Mouse (Mus musculus): ENCODE data around the gene Morc1.
A peak's percentile ranks its signal among the peaks of the same experiment; 100 is the strongest.

Morc1 gene

DNA sequence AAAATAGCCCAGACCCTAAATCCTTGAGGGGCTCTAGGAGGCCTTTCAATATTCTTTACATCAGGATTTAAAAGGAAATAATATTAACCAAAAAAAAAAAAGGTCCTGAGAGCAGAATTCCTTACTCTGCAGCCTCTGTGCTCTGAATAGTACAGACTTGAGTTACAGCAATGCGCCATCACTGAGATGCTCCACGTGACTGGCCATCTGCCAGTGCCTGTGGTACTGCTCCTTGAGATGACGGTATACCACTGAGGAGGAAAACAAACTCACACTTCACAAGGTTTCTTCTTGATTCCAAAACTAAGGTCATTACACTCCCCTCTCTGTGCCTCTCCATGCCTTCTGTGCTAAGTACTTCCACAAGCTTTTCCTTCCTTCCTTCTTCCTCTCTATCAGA, 195.1 kb downstream of the Morc1 start:
- no peak for DNase-seq (ENCODE audit: low spot score in 2 of 2)

DNA sequence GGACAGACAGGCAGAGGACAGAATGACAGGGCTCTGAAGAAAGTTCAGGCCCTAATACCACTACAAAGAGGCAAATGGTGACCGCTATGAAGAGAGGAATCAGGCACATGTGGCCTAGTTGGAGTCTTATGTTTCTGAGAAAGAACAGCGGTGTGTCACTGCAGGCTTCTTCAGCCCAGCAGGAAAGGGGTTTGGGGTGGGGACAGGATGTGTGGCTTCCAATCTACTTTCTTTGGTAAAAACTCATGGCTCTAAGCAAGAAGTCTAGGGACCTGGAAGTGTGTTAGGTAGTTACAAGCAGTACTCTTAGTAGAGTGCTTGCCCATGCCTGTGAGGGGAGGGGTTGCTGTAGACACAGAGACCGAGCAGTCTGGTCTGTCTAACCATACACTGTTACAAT, 196.3 kb downstream of the Morc1 start:
- no peak for DNase-seq (ENCODE audit: low spot score in 2 of 2)

DNA sequence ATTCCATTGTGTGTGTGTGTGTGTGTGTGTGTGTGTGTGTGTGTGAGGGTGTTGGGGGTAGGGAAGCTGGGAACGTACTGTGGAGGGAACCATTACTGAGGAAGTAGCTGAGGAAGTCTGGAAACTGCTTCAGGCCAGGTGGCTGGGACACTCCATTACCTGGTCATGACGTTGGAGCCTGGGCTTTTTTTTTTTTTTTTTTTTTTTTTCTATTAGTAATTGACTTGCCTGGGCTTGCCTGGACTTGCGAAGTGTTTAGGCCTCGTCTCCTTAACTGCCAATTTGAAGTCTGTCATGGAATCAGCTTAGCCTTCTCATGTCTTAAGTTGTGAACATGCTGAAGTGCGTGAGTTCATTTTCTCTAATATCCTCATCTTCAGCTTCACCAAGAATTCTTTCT, 198.7 kb downstream of the Morc1 start:
- DNase-seq (ENCODE audit: low spot score in 2 of 2), result no peak

DNA sequence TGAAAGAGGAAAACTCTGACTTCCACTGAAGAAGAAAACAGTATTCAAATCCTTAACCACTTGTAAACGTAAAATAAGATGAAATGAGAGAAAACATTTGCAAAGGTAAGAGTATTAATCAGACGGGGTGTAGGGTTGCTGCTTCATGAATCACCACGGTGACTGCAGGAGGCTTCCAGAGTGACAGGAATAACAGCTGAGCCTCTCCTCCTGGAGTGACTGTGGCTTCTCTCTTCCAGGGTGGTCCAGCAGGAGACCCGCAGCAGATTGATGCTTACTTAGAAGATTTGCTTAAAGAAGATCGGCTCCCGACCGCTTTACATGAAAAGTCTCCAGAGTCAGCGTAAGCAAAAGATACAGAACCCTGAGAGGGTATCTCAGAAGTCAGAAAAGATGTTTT, 199.4 kb downstream of the Morc1 start:
- no peak for DNase-seq (ENCODE audit: low spot score in 2 of 2)

DNA sequence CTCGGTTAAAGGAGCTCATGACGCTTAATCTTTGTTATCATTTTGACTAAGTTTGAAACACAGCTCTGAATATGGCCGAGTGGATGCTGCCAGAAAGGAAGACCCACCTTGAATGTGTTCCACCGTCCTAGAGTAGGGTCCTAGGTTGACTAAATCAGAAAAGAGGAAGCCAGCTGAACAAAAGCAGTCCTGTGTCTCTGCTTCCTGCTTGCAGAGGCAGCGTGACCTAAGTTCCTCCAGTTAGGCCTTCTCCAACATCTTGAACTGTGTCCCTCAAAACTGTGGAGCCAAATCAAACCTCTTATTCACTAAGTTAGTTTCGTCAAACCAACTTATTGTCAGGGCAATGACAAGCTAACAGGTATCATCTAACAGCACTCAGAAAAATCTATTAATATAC, 201.3 kb downstream of the Morc1 start:
- no peak for DNase-seq (ENCODE audit: low spot score in 2 of 2)

DNA sequence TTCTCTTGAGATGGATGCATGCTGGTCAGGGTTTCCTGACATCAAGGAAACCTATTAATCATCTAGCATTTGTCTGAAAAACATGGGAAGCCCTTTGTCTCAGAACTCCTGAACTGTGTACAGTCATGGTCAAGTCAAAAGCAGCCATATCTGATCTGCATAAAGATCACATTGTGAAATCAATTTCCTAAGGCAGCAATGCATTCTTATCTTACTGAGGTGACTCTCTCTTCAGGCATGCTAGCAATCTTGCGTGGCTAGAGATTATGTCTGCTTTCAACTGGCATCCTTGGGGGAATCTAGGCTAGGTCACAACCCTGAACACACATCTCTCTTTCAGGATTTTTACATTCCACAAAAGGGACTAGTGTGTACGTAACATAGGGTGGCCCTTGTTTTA, 215.2 kb downstream of the Morc1 start:
- no peak for DNase-seq (ENCODE audit: low spot score in 2 of 2)

DNA sequence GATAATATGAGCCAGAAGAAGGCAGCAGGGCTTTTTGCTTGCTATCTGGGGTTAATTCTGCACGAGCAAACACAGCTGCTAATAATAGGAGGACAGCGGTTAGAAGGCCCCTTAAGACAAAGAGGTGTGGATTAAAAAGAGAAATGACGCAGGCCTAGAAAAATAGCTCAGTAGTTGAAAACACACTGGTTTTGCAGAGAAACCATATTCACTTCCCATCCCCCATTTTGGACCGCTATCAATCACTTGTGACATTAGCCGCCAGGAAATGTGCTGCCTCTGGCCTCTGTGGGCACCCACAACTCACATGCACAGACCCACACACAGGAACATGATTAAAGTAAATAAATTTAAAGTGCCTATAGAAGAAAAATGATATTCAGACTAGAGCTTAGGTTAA, 240.7 kb downstream of the Morc1 start:
- DNase-seq (ENCODE audit: low spot score in 2 of 2), result no peak

DNA sequence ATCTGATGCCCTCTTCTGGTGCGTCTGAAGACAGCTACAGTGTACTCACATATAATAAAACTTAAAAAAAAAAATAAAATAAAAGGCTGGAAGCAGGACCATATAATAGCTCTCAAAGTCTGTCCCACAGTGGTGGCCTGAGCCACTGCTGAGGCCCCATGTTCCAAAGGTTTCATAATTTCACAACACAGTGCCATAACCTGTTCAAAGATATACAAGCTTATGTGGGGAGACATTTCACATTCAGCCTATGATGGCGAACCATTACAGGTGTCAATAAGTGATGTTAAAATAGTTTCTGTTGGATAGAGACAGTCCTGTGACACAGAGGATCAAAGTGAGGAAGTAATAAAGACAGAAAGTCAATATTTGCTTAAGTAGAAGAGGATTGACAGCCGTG, 241.6 kb downstream of the Morc1 start:
- no peak for DNase-seq (ENCODE audit: low spot score in 2 of 2)

DNA sequence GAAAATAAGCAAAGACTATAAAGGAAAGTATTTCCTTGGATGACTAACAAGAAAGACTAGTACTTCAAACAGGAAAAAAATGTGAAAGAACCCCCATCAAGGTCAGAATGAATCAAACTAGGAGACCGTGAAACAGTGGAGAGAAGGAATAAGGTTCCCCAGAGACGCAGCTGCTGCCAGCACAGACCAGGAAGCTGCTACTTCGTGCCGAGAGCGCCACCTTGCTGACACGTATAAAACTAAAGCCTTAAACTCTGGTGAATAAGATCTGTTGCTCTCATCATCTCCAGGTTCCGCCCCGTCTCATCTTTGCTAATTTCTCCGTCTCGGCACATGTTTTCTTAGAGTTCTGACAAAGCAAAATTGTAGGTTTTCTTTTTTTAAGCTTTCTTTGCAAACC, 244.6 kb downstream of the Morc1 start:
- DNase-seq (ENCODE audit: low spot score in 2 of 2), result peak; percentile 32 to 64

DNA sequence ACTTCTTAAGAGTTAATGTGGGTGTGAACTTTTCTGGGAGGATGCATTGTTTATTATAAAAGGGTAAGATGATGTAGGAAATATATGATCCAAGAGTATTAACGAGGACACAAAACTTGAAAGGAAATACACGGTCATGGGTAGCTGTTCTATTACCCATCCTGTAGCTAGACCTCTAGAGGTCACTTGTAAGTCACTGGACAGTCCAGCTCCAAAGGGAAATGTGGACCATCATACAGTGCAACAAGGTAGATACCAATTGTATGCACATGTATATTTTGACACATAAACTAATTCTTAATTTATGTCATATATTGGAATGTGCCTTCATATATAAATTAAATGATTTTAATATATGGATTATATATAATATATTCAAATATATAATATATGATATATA, 245.2 kb downstream of the Morc1 start:
- DNase-seq (ENCODE audit: low spot score in 2 of 2), result no peak

DNA sequence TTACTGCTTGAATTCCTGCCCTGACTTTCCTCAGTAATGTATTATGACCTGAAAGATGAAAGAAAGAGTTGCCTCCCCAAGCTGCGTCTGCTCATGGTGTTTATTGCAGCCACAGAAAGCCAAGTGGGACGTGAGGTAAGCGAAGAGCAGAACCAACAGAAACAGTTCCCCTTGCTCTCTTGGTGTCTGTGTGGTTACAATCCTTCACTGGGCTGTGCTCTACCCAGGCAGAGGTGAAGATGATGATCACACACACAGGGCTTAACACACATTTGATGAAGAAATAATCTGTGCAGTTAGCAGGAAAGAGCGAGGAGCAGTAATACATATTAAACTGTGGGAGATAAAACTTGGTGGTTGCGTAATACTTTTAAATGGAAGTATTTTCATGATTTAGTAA, 246.3 kb downstream of the Morc1 start:
- DNase-seq (ENCODE audit: low spot score in 2 of 2), result no peak

DNA sequence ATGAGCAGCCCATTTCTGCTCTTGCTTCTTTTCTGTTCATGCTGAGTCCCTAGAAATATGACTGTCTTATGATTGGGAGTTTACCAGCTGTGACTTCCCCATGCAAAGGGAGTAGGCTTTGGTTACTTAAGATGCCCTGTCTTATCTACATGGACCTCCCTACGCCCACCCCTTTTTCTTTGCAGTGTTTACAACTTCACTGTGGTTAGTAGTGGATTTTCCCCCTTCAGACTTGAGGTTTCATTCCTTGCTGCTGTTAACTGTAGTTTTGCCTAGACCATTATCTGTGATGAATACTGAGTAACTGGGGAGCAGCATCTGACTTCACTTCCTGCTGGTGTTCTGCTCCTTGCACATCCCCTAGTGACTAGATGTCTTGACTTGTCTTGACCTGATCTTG, 247.0 kb downstream of the Morc1 start:
- DNase-seq (ENCODE audit: low spot score in 2 of 2), result no peak
